Mouse (Mus musculus): ENCODE data around the gene Wfdc6b.
A peak's percentile ranks its signal among the peaks of the same experiment; 100 is the strongest.
"Not testable (repeated sequence)": the region's sequence is repeated elsewhere in the genome, so short reads cannot be mapped to it uniquely, and the experiment has no call there.

Wfdc6b gene

DNA sequence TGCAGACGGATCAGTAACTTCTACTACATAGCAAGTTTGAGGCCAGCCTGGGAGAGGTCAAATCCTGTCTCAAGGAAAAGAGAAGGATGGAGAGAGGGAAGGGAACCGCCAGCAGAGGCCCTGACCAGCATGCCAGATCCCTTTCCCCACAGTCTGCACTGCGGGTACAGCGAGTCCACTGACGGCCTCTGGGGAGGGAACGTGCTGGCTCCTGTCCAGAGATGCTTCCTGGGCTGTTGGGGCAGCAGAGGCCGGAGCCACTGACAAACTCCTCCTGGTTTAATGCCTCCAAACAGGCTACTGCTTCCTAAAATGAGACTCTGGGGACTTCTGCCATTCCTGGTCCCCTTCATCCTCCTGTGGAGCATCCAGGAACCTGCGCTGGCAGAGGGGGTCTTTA lies at the start of gene Wfdc6b, which contains the start of gene Wfdc8:
TSS of gene Wfdc6b (plus strand) at position 52 of the 400 bp plus-strand sequence.
TSS of gene Wfdc8 (minus strand) at position 156 of the 400 bp plus-strand sequence.
- not testable (repeated sequence) for DNase-seq (ENCODE audit: low read depth, low spot score)

DNA sequence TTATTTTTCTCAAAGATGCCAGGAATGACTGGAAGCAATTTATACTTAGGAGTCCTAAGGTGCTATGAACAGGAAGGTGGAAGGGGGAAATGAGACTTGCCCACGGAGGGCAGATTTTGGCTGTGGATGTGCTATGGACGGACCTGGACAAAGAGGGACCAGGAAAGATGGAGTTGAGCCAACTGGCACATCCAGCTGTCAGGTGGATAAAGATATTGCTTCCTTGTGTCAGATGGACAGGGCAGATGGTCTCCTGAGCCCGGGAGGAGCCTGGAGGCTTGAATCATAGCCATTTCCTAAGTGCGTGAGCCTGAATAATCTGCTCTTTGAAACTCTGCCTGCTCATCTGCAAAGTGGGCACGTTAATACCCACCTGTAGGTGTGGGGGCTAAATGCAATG lies 49.0 kb upstream of the Wfdc6b start:
- no peak for DNase-seq (ENCODE audit: low read depth, low spot score)

DNA sequence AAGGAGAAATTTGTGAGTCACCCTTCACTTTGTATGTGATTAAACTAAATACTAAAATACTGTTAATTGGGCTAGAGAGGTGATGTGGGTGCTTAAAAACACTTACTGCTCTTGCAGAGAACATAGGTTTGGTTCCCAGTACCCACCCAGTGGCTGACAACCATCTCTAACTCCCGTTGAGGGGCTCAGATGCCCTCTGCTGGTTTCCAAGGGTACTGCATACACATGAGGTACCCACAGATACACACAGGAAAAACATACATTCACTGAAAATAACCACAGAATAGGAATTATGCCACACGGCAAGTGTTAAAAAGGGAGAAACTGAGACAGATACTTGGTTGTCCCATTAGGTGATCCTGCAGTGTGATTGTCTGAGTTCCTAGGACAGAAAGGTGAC lies 46.3 kb upstream of the Wfdc6b start:
- DNase-seq (ENCODE audit: low read depth, low spot score) = no peak

GRCm38 (mm10) chr2:164567460-164567859 lies 45.9 kb upstream of the Wfdc6b start:
- DNase-seq (ENCODE audit: low read depth, low spot score) = no peak

DNA sequence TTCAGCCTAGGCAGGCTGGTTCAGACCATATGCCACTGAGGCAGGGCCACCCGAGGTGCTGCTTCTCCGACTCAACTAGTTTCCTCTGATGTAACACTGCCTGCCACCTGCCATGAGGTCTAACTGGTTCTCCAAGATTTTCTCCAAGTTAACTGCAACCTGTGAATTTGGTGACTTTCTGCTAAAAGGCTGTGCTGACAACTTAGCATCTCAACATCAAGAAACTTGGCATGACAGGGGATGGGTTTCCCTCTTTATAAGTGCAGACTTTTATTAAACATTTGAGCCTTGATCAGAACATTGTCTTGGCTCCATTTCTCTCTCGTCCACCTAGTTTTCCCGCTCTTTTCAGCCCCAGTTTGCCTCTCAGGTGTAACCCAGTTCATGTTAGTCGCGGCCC lies 40.0 kb upstream of the Wfdc6b start, which contains the start of gene Spint3:
TSS of gene Spint3 (minus strand) at position 101 of the 400 bp plus-strand sequence.
- not testable (repeated sequence) for DNase-seq (ENCODE audit: low read depth, low spot score)

- not testable (repeated sequence) for DNase-seq (ENCODE audit: low read depth, low spot score)
Measured at GRCm38 (mm10) chr2:164585025-164585725, 28.1 kb upstream of the Wfdc6b start, which contains the start of gene Wfdc6a. TSS of gene Wfdc6a (minus strand) at chr2:164585447.

DNA sequence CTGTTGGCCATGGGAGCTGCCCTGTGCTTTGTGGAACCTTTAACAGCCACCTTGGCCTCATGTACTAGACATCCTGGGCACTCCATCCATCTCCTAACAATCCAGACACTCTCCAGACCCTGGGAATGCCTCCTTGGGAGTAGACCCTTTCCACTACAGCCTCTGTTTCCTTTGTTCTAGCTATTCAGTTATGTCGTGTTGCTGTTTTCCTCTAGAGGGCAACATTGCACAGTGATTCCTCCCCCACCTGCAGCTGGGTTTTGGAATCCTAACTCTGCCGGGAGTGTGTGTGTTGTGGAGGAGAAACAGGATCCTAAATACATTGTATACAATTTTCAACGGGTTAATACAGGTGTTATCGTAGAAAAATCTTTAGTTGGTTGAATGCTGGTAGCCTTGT lies 21.3 kb upstream of the Wfdc6b start:
- peak; percentile 78 for DNase-seq (ENCODE audit: low read depth, low spot score)

DNA sequence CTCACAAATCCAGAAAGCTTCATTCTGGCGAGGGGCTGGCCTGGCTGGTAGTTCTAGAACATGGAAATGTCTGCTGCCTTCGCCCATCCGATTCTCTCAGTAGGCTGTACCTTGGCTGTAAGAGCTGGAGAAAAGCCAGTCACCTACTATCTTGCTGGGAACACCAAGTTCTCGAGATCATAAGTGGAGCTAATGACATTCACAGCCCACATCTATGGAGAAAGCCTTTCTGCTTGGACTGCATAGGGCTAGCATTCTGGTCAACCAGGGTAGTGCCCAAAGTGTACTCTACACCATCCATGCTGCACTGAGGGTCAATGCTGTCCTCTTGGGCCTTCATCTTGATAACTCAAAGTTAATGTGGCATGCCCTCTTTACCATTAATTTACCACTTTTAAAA lies 19.8 kb upstream of the Wfdc6b start, which contains the start of gene Eppin:
TSS of gene Eppin (minus strand) at position 101 of the 400 bp plus-strand sequence.
- DNase-seq (ENCODE audit: low read depth, low spot score) = no peak

DNA sequence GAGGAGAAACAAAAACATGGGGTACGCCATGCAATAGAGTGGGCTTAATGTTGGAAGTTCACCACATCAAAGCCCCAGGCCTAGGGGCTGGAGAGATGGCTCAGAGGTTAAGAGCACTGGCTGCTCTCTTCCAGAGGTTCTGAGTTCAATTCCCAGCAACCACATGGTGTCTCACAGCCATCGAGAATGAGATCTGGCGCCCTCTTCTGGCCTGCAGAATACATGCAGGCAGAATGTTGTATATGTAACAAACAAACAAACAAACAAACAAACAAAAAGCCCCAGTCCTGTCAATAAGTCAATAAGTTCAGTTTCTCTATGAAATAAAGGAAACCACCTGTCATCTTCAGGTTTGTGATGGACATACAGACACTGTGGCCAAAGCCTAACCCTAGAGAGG lies 13.1 kb upstream of the Wfdc6b start:
- no peak for DNase-seq (ENCODE audit: low read depth, low spot score)

- DNase-seq (ENCODE audit: low read depth, low spot score) = no peak
Measured at GRCm38 (mm10) chr2:164603482-164603881, 9.8 kb upstream of the Wfdc6b start.

DNA sequence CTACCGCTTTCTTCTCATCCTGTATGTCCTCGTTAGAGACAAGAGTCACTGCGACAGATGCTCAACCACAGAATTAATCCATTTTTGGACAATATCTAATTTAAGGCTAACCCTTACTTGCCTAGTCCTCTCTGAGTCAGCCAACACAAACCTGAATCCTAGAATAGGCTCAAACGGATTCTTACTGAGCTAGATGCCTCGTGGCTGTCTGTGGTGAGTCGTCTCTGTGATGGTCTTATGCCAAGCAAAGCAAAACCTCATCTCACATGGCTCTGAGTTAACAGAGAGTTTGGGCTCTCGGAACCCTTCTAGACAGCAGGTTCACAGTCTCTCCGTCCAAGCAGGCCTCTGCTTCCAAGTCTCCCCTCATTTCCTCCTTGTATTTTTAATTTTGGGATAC lies 8.9 kb upstream of the Wfdc6b start:
- DNase-seq (ENCODE audit: low read depth, low spot score) = no peak

DNA sequence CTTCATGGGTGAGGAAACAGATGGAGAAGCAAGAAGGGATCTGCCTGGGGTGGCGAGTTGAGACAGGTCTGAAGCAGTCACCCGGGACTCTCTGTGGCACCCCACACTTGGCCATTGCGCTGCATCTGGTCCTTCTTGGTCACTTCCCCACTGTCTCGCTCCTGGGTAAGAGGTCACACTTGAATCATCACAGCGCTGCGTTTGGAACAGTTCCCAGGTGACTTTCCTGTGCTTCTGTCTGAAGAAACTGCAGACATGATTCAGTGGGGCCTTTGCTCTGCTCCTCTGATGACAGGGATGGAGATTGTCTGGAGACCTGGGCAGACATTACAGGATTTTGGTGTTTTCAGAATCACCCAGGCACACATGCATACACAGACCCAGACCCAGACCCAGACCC lies 4.5 kb upstream of the Wfdc6b start:
- DNase-seq (ENCODE audit: low read depth, low spot score) = no peak

DNA sequence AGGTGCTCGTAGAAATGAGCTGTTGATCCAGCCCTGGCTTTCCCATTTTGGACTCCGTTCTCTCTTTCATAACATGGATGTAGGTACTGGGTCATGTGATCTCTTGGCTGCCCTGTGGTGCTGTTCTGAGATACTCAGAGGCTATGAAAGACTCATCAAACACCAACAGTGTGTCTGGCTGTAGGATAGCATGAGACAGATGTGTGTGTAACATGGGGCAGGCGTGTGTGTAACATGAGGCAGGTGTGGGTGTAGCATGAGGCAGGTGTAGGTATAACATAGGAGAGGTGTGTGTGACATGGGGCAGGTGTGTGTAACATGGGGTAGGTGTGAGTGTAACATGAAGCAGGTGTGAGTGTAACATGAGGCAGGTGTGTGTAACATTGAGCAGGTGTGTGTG lies 2.1 kb downstream of the Wfdc6b start:
- DNase-seq (ENCODE audit: low read depth, low spot score) = no peak

GRCm38 (mm10) chr2:164619050-164619449 lies 5.7 kb downstream of the Wfdc6b start:
- no peak for DNase-seq (ENCODE audit: low read depth, low spot score)

DNA sequence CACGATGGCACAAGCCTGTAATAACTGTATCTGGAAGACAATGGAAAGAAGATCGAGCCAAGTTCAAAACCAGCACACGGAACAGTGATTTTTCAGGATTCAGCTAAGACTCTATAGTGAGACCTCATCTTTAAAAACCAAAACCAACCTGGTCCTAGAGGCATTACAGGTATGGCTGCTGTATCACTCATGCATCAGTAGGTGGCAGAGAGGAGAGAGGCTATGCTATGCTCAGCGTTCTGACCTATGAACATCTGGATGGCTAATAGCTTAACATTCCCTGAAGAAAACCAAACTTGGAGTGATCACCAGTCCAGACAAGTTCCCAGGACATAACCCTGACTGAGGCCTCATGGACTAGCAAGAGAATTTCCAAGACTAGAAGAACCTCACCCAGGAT lies 8.5 kb downstream of the Wfdc6b start:
- DNase-seq (ENCODE audit: low read depth, low spot score) = no peak

DNA sequence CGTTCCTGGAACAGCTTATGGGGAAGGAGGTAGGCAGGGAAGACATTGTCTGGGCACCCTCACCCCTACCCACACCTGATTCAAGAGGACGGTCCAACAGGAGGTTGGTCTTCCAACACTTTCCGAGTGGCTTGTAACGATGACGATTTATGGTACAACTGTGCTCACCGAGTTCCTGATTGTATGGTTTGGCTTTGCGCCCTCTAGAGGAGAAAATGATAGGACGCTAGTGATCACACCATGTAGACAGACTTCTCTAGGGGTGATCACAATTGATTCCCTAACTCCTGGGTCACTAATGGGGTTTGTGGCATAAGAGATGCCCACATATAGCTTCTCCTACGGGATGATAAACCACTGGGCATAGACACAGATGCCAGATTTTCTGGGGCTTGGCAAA lies 21.9 kb downstream of the Wfdc6b start:
- no peak for DNase-seq (ENCODE audit: low read depth, low spot score)

- DNase-seq (ENCODE audit: low read depth, low spot score) = no peak
Measured at GRCm38 (mm10) chr2:164638696-164639095, 25.4 kb downstream of the Wfdc6b start, which contains the start of gene Wfdc16. TSS of gene Wfdc16 (minus strand) at chr2:164638796.

- no peak for DNase-seq (ENCODE audit: low read depth, low spot score)
Measured at GRCm38 (mm10) chr2:164641129-164641528, 27.8 kb downstream of the Wfdc6b start.

- DNase-seq (ENCODE audit: low read depth, low spot score) = no peak
Measured at GRCm38 (mm10) chr2:164641881-164642673, 28.8 kb downstream of the Wfdc6b start.

GRCm38 (mm10) chr2:164655858-164656257 lies 42.5 kb downstream of the Wfdc6b start, which contains the start of gene Wfdc10:
TSS of gene Wfdc10 (plus strand) at chr2:164656046.
- peak; percentile 44 for DNase-seq (ENCODE audit: low read depth, low spot score)

- DNase-seq (ENCODE audit: low read depth, low spot score) = no peak
Measured at GRCm38 (mm10) chr2:164656483-164656882, 43.2 kb downstream of the Wfdc6b start, which contains the start of gene Wfdc9. TSS of gene Wfdc9 (minus strand) at chr2:164656583.

- no peak for DNase-seq (ENCODE audit: low read depth, low spot score)
Measured at GRCm38 (mm10) chr2:164664851-164665250, 51.5 kb downstream of the Wfdc6b start.

All from forelimb bud, embryonic 11.5 days (tissue).